Mouse (Mus musculus) stomach, postnatal 0 days (tissue): Measurements from ENCODE around the gene Aco1.

Experiments used
- CTCF ChIP-seq: IDR thresholded peaks from 2 replicates; pipeline ENCODE4 v1.5.1; 2016; ENCODE audit warnings: antibody characterized with exemption, low read depth, mild to moderate bottlenecking, moderate library complexity
- EP300 ChIP-seq: optimal IDR thresholded peaks from 2 replicates; pipeline ENCODE3; 2016; ENCODE audit warnings: antibody characterized with exemption

DNA sequence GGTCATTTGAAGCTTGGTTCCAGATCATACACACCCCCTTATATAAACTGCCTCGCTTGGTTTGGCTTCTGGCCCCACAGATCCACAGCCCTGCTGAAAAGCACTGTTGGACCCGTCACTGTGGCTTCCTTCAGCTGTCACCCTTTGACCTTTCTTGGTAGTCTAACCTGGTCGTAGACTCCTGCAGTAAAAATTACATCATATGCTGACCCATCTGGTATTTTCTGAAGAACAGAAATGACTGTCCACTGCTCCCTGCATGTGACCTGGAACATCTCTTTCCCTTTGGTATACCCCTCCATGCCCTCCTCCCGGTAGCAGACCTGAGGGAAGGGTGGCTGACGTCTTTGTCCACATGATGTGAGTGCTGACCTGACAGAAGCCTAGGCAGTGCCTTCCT lies 41.6 kb downstream of the Aco1 start:
- TF ChIP-seq CTCF (no peak), EP300 (no peak)
